Mouse (Mus musculus) megakaryocyte, embryonic 14.5 days (primary cell): Measurements from ENCODE around the gene Mllt11.

Experiments used
- FLI1 ChIP-seq: IDR thresholded peaks from 2 replicates; pipeline ENCODE4 v1.6.1; 2012; ENCODE audit warnings: low read length, inconsistent platforms, mixed read lengths
- GATA1 ChIP-seq: IDR thresholded peaks from 3 replicates; pipeline ENCODE4 v1.6.1; 2012; ENCODE audit warnings: mixed read lengths, low read length, inconsistent platforms, borderline replicate concordance

- TF ChIP-seq GATA1 (no peak), FLI1 (no peak)
These were observed 52.1 kb downstream of the Mllt11 start for GRCm38 (mm10) chr3:95179890-95180289.
